Mouse (Mus musculus) gastrocnemius, postnatal 4 days (tissue): Measurements from ENCODE around the gene 5330417H12Rik. TPM values are rescaled to one million over a fixed set of nuclear protein-coding genes. Genes with fewer than 3 reads are reported as not detected.

Source experiments
- total RNA-seq, 2 experiments: library from RNA; stranded (reverse); gene quantifications; 2 replicates each; pipeline ENCODE4 v1.2.3; 2021

5330417H12Rik gene
- total RNA-seq, 2 experiments from 2014 or later = not detected

Other genes starting within 250 kb of the 5330417H12Rik start
- gene Olfml1, start 57.7 kb downstream of the 5330417H12Rik start, total RNA-seq = 10 to 100 TPM; 21.2 to 21.9 TPM
- gene Ppfibp2, start 30.0 kb downstream of the 5330417H12Rik start, total RNA-seq = 10 to 100 TPM; 24.4 to 25.7 TPM
- gene Cyb5r2, start 132.9 kb upstream of the 5330417H12Rik start, total RNA-seq = under 1 TPM in 1 of 2 experiments, not detected in 1; 0.25 TPM
- gene Ovch2, start 176.0 kb upstream of the 5330417H12Rik start, total RNA-seq = not detected
- gene Olfr467, start 187.1 kb upstream of the 5330417H12Rik start, total RNA-seq = not detected
- gene Olfr469, start 200.4 kb upstream of the 5330417H12Rik start, total RNA-seq = not detected
- not detected for gene Olfr470, start 222.3 kb upstream of the 5330417H12Rik start, total RNA-seq